Mouse (Mus musculus) liver, embryonic 15.5 days (tissue): ENCODE measurements around the gene Fxyd7. TPM values are rescaled to one million over a fixed set of nuclear protein-coding genes. Genes with fewer than 3 reads are reported as not detected.
A peak's percentile ranks its signal among the peaks of the same experiment; 100 is the strongest.

Source experiments
- ATAC-seq: fragments of 200-750 bp; cut with Nextera tagmentation; 2 replicates; pipeline ENCODE4 v1.8.0; 2017; ENCODE audit warnings: moderate number of reproducible peaks, mild to moderate bottlenecking, moderate library complexity; ENCODE audit not compliant: insufficient read depth
- H3K27ac ChIP-seq: fragments of 300-500 bp; sonication (generic); replicated peaks from 2 replicates; pipeline ENCODE4 v1.5.1; 2015; ENCODE audit warnings: mild to moderate bottlenecking, inconsistent platforms
- H3K27me3 ChIP-seq: fragments of 300-500 bp; sonication (generic); 2 replicates; pipeline ENCODE4 v1.6.1; 2015; ENCODE audit warnings: mild to moderate bottlenecking, inconsistent platforms
- H3K36me3 ChIP-seq: fragments of 300-500 bp; sonication (generic); replicated peaks from 2 replicates; pipeline ENCODE4 v1.6.1; 2015; ENCODE audit warnings: moderate library complexity, mild to moderate bottlenecking, inconsistent platforms
- H3K4me1 ChIP-seq: fragments of 300-500 bp; sonication (generic); replicated peaks from 2 replicates; pipeline ENCODE4 v1.6.1; 2015; ENCODE audit warnings: inconsistent platforms
- H3K4me2 ChIP-seq: fragments of 300-500 bp; sonication (generic); 2 replicates; pipeline ENCODE4 v1.6.1; 2015; ENCODE audit warnings: moderate library complexity, mild to moderate bottlenecking, inconsistent platforms
- H3K4me3 ChIP-seq: fragments of 300-500 bp; sonication (generic); replicated peaks from 2 replicates; pipeline ENCODE4 v1.5.1; 2015; ENCODE audit warnings: mild to moderate bottlenecking, inconsistent platforms
- H3K9ac ChIP-seq: fragments of 300-500 bp; sonication (generic); 2 replicates; pipeline ENCODE4 v1.6.1; 2015; ENCODE audit warnings: moderate library complexity, mild to moderate bottlenecking, inconsistent platforms
- H3K9me3 ChIP-seq: fragments of 300-500 bp; sonication (generic); replicated peaks from 2 replicates; pipeline ENCODE4 v1.6.1; 2016; ENCODE audit warnings: inconsistent platforms
- WGBS: fragments of 180-500 bp; shearing (Covaris S2); methylation state at CpG from one replicate; pipeline ENCODE4 v1.1.7; 2015; ENCODE audit warnings: mixed read lengths; ENCODE audit not compliant: insufficient replicate concordance; 5-methylcytosine and 5-hydroxymethylcytosine counted together
- polyA plus RNA-seq: library from polyadenylated mRNA; unstranded; fragments of >200 nt; fragmentation: Nextera tagmentation; extraction: Ambion mirVana; gene quantifications from 2 replicates; pipeline ENCODE4 v1.2.1, GENCODE M21; 2015

The Fxyd7 gene
- polyA plus RNA-seq, 1 experiment from 2014 or later: 0.26 TPM

- peaks cover 9% of the 10 kb centered on the region for H3K27me3 ChIP-seq
- whole genome bisulfite sequencing: 65% methylated on average over 6 of the region's 6 CpGs
- H3K36me3 ChIP-seq: no peaks in the 10 kb centered on the region
- no peak for ATAC-seq
- no peak overlapping the region for H3K4me2 ChIP-seq
- no peak overlapping the region for H3K4me3 ChIP-seq
- no peaks in the 10 kb centered on the region for H3K9me3 ChIP-seq
- 0 out of 2 replicates have a peak overlapping the region, but pooled peaks have one; percentile 19 for H3K27ac ChIP-seq
- no peak overlapping the region for H3K9ac ChIP-seq
- peaks cover 18% of the 10 kb centered on the region for H3K4me1 ChIP-seq
Measured at GRCm38 (mm10) chr7:31058211-31058610, 6.9 kb upstream of the Fxyd7 start.

GRCm38 (mm10) chr7:31057730-31058129, 6.5 kb upstream of the Fxyd7 start:
- ATAC-seq: no peak
- Histone ChIP-seq H3K9ac (no peak overlapping the region), H3K4me1 (peaks cover 21% of the 10 kb centered on the region), H3K4me3 (no peak overlapping the region), H3K27ac (0 out of 2 replicates have a peak overlapping the region, but pooled peaks have one; percentile 78), H3K27me3 (peaks cover 14% of the 10 kb centered on the region), H3K9me3 (no peaks in the 10 kb centered on the region), H3K36me3 (no peaks in the 10 kb centered on the region), H3K4me2 (no peak overlapping the region)
- 54% methylated on average over 5 of the region's 5 CpGs for WGBS

GRCm38 (mm10) chr7:31057071-31057470, 5.8 kb upstream of the Fxyd7 start, which contains the start of gene Fxyd1:
Gene Fxyd1, minus strand, starts transcription at chr7:31057199.
- 0 out of 2 replicates have a peak within 1 kb of the TSS, but pooled peaks have one; percentile 41 for H3K4me2 ChIP-seq
- H3K27me3 ChIP-seq: peaks cover 20% of the 10 kb centered on the region
- peaks cover 28% of the 10 kb centered on the region for H3K4me1 ChIP-seq
- 0 out of 2 replicates have a peak, but pooled peaks have one; percentile 14 for ATAC-seq
- peak within 1 kb of the TSS; percentile 78 for H3K27ac ChIP-seq
- no peak within 1 kb of the TSS for H3K9ac ChIP-seq
- H3K4me3 ChIP-seq: no peak within 1 kb of the TSS
- H3K9me3 ChIP-seq: no peaks in the 10 kb centered on the region
- no peaks in the 10 kb centered on the region for H3K36me3 ChIP-seq
- WGBS: 50% methylated on average over 2 of the region's 2 CpGs

- Histone ChIP-seq H3K9ac (no peak overlapping the region), H3K27me3 (peaks cover 27% of the 10 kb centered on the region), H3K9me3 (no peaks in the 10 kb centered on the region), H3K27ac (peak overlapping the region; percentile 78), H3K4me3 (no peak overlapping the region), H3K4me1 (peaks cover 34% of the 10 kb centered on the region), H3K4me2 (no peak overlapping the region), H3K36me3 (no peaks in the 10 kb centered on the region)
- ATAC-seq: no peak
- 59% methylated on average over 7 of the region's 7 CpGs for WGBS
Measured at GRCm38 (mm10) chr7:31056448-31056847, 5.2 kb upstream of the Fxyd7 start.

GRCm38 (mm10) chr7:31055883-31056282, 4.6 kb upstream of the Fxyd7 start:
- H3K36me3 ChIP-seq: no peaks in the 10 kb centered on the region
- H3K4me2 ChIP-seq: peak overlapping the region; percentile 41; the same call in 1 of the 2 replicates
- ATAC-seq: peak; percentile 60

GRCm38 (mm10) chr7:31055354-31055824, 4.1 kb upstream of the Fxyd7 start:
- Histone ChIP-seq H3K27me3 (peaks cover 37% of the 10 kb centered on the region), H3K9me3 (no peaks in the 10 kb centered on the region), H3K27ac (peak overlapping the region; percentile 78), H3K4me3 (peak overlapping the region; percentile 28), H3K36me3 (no peaks in the 10 kb centered on the region), H3K4me1 (peaks cover 37% of the 10 kb centered on the region), H3K9ac (no peak overlapping the region), H3K4me2 (peak overlapping the region; percentile 41)
- 25% methylated on average over 10 of the region's 10 CpGs for WGBS
- ATAC-seq: peak; percentile 79

More at GRCm38 (mm10) chr7:31055883-31056282, 4.6 kb upstream of the Fxyd7 start:
- no peak overlapping the region for H3K4me3 ChIP-seq
- H3K27ac ChIP-seq: peak overlapping the region; percentile 78
- peaks cover 37% of the 10 kb centered on the region for H3K4me1 ChIP-seq
- no peaks in the 10 kb centered on the region for H3K9me3 ChIP-seq
- H3K27me3 ChIP-seq: peaks cover 32% of the 10 kb centered on the region
- WGBS: 67% methylated on average over 3 of the region's 4 CpGs
- H3K9ac ChIP-seq: no peak overlapping the region

GRCm38 (mm10) chr7:31054661-31055320, 3.5 kb upstream of the Fxyd7 start:
- peaks cover 43% of the 10 kb centered on the region for H3K27me3 ChIP-seq
- H3K9ac ChIP-seq: no peak overlapping the region
- H3K4me3 ChIP-seq: peak overlapping the region; percentile 28
- H3K4me1 ChIP-seq: peaks cover 37% of the 10 kb centered on the region
- no peaks in the 10 kb centered on the region for H3K36me3 ChIP-seq
- H3K9me3 ChIP-seq: no peaks in the 10 kb centered on the region
- peak; percentile 16; the same call in 1 of the 2 replicates for ATAC-seq
- peak overlapping the region; percentile 78 for H3K27ac ChIP-seq
- WGBS: 54% methylated on average over 11 of the region's 11 CpGs
- H3K4me2 ChIP-seq: peak overlapping the region; percentile 41

GRCm38 (mm10) chr7:31053882-31054447, 2.7 kb upstream of the Fxyd7 start:
- no peak for ATAC-seq
- Histone ChIP-seq H3K27ac (no peak overlapping the region; the same call in 1 of the 2 replicates), H3K4me3 (no peak overlapping the region)

GRCm38 (mm10) chr7:31052636-31053434, 1.6 kb upstream of the Fxyd7 start:
- no peak overlapping the region for H3K27ac ChIP-seq
- ATAC-seq: no peak
- peak overlapping the region; percentile 23 for H3K4me2 ChIP-seq
- H3K27me3 ChIP-seq: peaks cover 50% of the 10 kb centered on the region
- H3K36me3 ChIP-seq: no peaks in the 10 kb centered on the region
- no peak overlapping the region for H3K4me3 ChIP-seq
- H3K9me3 ChIP-seq: no peaks in the 10 kb centered on the region
- 2% methylated on average over 34 of the region's 34 CpGs for whole genome bisulfite sequencing
- H3K9ac ChIP-seq: no peak overlapping the region
- peaks cover 33% of the 10 kb centered on the region for H3K4me1 ChIP-seq

More at GRCm38 (mm10) chr7:31053882-31054447, 2.7 kb upstream of the Fxyd7 start:
- Histone ChIP-seq H3K27me3 (peaks cover 50% of the 10 kb centered on the region), H3K36me3 (no peaks in the 10 kb centered on the region), H3K9ac (no peak overlapping the region), H3K9me3 (no peaks in the 10 kb centered on the region), H3K4me1 (peaks cover 35% of the 10 kb centered on the region), H3K4me2 (peak overlapping the region; percentile 41)
- WGBS: 45% methylated on average over 10 of the region's 10 CpGs

- Histone ChIP-seq H3K4me2 (peak overlapping the region; percentile 23), H3K27ac (no peak overlapping the region), H3K36me3 (no peaks in the 10 kb centered on the region), H3K4me1 (peaks cover 31% of the 10 kb centered on the region), H3K9ac (no peak overlapping the region), H3K4me3 (no peak overlapping the region), H3K27me3 (peaks cover 50% of the 10 kb centered on the region), H3K9me3 (no peaks in the 10 kb centered on the region)
- WGBS: 6% methylated on average over 22 of the region's 22 CpGs
- ATAC-seq: no peak
Measured at GRCm38 (mm10) chr7:31052251-31052635, 976 bp upstream of the Fxyd7 start.

- no peaks in the 10 kb centered on the region for H3K36me3 ChIP-seq
- no peak overlapping the region for H3K9ac ChIP-seq
- no peak overlapping the region for H3K27ac ChIP-seq
- no peak overlapping the region for H3K4me3 ChIP-seq
- peaks cover 27% of the 10 kb centered on the region for H3K4me1 ChIP-seq
- 3% methylated on average over 9 of the region's 9 CpGs for WGBS
- no peak for ATAC-seq
- H3K9me3 ChIP-seq: no peaks in the 10 kb centered on the region
- H3K27me3 ChIP-seq: peaks cover 50% of the 10 kb centered on the region
- H3K4me2 ChIP-seq: no peak overlapping the region
Measured at GRCm38 (mm10) chr7:31050921-31051320, 346 bp downstream of the Fxyd7 start.
